Mouse (Mus musculus): ENCODE results near the gene Atp5d.
A peak's percentile ranks its signal among the peaks of the same experiment; 100 is the strongest.

The Atp5d gene

DNA sequence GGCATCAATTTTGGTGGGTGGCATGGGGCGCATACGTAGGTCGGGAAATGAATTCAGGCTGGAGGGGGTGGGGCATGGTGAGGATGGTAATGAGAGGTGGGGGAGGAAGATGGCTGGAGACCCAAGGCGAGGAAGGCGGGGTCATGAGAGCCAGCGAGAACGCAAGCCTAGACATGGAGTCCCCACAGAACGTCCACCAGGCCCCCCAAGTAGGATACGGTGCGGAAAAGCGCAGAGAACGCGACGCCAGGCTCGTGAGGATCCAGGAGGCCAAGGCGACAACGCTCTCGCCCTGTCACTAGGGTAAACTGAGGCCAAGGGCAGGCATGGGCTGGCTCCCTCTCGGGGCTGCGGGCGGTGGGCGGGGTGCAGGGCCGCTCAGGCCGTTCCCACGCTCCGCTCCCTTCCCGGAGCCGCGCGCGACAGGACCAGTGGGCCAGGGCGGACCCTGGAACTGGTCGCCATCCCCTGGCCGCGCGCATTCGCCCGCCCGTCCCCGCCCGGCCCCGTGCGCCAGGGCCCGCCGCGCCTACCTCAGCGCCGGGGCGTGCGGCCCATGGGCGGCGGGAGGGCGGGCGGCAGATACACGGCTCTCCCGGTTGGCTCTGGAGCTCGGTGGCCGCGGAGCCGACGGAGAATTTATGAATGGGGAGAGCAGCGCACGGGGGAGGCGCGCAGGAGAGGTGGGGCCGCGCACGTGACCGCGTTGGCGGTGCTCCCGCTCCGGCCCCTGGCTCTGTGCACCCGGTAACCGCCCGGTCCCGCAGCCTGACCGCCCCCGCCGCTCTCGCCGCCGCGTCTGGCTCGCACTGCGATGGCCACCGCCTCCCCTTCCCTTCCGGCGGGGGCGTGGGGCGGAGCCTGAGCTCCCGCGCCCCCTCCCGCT, at the start of gene Atp5d:
Gene Atp5d, plus strand, starts transcription at position 80 of the 886 bp plus-strand sequence.
- DNase-seq, result peak; percentile 80

DNA sequence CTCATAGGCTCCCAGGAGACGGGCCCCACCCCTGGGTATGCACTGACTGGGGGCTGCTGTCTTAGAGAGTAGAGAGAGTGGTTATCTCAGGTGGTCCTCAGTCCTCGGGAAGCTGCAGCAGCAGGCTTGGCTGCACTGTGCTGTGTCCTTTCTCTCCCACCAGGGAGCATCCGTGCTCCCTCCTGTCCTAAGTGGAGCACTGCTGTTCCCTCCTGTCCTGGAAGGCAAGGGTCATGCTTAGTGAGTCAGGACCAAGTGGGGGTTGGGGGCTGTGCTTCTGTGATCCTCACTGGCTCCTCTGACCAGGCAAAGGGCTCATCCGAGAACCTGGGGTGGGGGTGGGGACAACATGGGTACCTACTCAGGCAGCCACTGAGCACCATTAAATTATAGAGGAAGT, 49.3 kb upstream of the Atp5d start:
- DNase-seq, result no peak

DNA sequence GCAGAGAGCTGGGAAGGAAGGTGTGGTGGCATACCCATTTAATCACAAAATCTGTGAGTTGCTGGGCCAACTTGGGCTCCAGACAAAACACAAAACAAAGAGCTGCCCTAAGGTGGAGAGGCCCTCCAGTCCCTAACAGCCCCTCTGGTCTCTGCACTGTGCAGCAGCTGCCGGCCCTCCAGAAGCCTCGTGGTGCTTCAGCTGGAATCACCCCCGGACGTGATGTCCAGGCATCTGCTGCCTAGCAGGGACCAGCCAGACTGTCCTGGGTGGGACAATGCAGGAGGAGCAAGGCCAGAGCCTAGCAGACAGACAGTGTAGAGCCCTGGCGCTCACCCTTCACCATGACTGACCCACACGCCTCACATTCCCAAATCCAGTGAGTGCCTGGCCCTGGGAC, 46.9 kb upstream of the Atp5d start:
- DNase-seq, result no peak

DNA sequence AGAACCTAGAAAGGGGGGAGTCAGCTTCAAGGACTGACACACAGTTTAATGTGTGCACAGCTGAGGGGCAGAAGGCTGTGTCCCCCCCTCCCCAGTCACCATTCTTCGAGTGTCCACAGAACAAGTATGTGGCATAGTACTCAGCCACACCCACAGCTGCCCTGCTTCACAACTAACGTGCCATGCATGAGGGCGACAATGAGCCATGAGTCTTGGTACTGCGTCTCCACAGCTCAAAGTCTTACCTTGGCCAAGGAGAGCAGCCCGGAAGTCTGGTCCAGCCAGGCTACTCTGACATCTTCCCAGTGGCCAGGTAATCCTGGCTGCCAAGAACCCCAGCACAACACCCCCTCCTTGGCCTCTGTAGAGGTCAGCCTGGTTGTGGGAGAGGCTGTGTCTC, 45.7 kb upstream of the Atp5d start:
- DNase-seq, result no peak

DNA sequence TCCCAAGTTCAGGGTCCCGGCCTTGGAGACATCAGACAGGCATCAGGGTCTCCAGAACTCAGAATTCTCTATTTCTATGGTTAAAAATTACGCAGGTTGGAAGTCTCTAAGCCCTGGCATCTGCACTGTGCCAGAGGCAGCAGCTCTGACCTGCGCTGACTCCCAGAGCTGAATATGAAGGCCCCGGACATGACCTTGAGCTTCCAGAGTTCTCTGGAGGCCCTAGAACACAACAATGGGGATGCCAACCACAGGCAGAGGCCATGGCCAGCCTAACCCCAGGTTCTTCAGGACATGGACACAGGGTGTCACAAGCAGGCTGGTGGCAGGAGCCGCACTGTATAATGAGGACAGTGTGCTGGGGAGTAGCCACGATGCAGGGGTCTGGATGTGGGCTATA, 44.3 kb upstream of the Atp5d start:
- DNase-seq, result no peak

DNA sequence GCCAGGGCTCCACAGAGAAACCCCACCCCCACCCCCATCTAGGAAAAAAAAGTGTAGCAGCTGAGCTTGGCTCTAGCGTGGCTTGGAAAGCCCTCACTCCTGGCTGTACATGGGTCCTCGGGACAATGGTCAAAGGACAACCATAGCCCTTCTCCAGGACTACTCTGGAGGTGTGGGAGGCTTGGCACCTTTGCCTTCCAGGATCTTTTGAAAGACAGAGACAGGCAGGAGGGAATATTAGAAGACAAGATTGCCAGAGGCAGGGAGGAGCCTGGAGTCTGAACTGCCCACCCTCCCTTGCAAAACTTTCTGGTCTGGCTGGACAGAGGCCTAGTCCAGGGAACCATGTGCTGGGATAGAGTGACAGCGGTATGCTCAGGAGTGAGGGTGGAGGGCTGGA, 43.7 kb upstream of the Atp5d start:
- no peak for DNase-seq

DNA sequence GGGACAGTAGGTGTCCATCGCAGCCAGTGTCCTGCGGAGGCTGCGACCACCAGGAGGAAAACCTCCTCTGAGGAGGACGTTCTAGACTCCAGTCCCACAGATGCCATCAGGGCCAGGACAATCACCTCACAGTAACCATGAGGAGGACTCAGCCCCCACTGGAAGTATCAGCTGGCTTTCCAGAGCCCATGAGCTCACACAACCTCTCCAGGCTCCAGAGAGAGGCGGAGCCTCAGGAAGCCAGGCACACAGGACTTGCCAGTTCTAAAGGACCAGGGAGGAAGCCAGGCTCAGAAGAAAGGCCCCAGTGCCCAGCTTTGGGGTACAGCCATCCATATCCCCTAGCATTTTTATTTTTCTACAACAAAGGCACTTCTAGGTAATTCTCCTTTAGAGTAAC, 42.9 kb upstream of the Atp5d start:
- no peak for DNase-seq

DNA sequence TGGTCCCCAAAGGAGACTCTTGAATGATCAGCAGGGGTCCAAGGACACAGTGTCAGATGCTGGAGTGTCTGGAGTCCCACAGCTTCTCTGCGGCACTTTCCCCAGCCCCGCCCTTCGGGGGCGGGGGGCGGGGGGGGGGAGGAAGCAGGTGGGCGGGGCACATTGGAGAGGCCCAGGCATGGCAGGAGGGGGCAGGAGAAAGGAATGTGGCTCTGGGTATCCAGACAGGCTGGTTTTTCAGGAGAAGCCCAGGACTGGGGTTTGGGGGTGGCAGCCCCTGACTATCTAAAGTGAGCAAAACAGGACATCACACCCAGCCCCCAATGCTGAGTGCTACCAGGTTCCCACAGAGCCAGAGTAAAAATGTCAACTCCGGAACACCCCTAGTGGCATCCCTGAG, 41.2 kb upstream of the Atp5d start:
- DNase-seq, result no peak

DNA sequence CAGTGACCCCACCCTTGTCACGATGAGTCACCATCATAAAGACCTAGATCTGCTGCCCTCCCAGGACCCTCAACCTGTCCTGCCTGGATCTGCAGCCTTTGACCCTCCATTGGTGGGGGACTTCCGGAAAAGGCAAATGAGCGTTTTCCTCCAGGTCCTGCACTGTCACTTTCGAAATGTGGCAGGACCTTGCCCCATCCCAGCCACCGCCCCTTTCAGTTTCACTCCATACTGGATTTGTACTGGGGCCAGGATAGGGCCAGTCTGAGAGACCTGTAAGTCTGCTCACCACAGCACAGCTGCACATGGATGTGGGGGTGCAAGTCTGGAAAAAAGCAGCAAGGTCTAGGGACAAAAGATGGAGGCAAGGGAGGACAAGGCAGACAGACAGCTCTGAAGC, 39.8 kb upstream of the Atp5d start:
- no peak for DNase-seq

DNA sequence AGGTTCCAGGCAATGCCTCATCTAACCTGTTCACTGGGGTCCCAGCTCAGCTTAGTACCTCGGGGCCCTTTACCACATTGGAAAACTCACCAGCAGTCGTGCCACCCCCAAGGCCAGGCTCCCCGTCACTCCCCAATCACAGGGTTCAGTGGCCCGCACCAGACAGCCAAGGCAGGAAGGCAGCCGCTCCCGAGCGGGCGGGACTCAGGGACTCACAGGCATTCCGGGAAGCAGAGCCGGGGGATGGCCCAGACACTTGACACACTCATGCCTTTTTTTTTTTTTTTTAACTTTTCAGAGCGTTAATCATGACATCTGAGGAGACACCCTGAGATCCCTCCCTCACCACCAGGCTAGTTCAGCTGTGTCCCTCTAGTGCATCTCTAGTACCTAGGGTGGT, 37.5 kb upstream of the Atp5d start:
- no peak for DNase-seq

DNA sequence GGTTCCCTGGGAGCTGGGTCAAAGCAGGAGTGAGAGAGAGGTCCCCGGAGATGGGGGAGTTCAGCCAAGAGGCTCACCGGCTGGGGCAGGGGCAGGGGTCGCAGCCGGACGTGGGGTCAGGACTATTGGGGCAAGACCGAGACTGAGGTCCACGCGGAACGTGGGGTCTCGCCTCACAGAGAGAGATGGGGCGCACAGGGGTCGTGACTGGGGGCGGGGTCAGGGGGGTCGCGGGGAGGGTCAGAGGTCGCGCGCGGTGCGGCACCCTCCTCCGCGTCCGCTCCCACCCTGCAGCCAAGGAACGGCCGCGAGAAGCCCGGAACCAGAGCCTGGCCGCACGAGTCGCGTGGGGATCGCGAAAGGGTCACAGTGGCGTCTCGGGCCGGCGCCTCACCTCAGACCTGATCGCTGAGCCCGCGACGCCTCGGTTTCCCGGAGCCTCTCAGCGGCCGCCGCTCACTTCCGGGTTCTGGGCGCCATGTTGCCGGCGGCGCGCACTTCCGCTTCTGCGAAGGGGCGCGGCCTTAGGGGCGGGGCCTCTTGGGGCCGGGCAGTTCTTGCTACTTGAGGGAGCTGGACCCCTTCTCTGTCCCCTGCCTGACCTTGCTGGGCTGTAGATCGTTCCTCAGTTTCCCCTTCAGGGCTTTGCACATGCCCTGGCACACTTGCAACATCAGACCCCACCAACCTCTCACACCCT, 36.1 kb upstream of the Atp5d start:
- peak; percentile 80 for DNase-seq

DNA sequence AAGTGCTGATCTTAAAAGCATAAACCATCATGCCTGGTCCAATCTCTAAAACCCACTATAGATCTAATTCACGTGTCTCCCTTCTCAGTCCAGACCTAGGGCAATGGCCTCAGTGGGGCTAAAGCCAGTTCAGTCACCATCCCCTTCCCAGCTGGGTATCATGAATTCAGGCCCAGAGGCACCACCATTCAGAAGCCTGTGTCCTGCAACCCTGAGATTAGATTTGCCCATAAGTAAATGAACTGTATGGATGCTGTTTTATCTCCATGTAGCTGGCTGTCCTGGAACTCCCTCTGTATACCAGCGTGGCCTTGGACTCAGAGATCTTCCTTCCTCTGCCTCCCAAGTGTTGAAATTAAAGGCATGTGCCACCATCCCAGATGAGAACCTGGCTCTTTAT, 35.4 kb upstream of the Atp5d start:
- no peak for DNase-seq

DNA sequence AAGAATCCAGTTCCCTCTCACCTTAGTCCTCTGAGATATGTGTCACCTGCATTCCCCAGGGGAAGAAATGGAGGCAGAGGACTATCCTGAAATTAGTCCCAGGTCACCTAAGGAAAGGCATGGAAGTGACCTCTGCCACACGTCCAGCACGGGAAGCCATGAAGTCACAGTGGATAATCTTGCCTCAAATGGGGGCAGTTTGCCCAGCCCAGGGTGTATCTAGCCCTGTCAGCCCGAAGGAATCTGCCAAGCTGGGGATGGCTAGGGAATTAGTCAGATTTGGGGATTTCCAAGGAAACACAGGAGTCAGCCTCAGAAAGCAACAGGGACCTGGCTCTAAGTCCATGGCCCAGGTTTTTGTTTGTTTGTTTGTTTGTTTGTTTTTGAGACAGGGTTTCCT, 34.3 kb upstream of the Atp5d start:
- DNase-seq, result no peak

DNA sequence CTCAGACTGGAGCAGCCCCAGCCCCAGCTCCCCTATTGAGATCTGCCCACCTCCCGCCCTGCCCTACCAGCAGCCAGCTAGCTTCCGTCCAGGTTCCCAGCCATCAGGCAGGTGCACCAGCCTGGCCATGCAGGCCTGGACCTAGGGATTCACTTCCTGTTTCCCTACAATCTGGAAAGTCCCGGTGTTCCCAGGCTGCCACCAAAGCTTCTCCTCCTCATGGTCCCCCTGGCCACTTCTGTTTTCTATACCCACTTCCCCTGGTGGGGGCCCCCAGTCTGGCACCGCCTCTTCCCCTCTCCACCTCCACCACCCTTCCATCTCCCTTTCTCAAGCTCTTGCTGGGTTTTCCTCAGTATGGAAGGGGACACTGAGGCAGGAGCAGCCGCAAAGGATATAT, 33.0 kb upstream of the Atp5d start, which contains the start of gene Sbno2:
Gene Sbno2, minus strand, starts transcription at position 112 of the 400 bp plus-strand sequence.
- no peak for DNase-seq

DNA sequence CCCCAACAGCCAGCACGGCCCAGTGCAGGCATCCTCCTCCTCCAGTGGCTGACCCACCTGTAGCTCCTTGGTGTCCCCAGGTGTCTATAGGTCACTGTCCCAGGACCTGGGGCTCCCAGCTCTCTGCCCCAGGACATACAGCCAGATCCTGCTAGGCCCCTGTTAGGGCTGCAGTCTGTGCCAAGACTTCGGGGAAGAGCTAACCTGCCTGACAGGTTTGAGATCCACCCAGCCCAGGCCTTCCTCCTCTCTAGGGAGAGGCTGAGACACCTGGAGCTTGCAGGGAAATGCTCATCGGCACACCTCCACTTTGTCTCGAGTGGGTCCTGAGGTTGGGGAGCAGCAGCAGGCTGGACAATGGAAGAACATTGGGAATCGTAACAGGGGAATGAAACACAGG, 32.5 kb upstream of the Atp5d start:
- no peak for DNase-seq

DNA sequence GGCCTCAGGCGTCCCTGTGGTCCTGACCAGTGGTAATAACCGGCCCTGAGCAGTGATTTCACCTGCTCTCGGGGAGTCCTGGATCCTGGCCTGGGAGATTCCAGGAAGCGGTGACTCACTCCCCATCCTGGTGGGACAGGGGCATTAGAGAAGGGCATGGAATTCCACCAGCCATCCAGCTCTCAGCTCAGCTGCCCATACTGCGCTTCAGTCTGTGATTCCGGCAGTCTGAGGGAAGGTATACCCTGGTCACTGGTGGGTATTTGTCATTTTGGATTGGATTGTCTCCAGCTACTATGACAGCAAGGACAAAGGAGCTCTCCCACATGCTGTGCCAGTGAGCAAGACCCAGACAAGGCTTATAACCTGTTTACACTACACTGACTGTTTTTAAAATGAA, 30.8 kb upstream of the Atp5d start:
- no peak for DNase-seq

DNA sequence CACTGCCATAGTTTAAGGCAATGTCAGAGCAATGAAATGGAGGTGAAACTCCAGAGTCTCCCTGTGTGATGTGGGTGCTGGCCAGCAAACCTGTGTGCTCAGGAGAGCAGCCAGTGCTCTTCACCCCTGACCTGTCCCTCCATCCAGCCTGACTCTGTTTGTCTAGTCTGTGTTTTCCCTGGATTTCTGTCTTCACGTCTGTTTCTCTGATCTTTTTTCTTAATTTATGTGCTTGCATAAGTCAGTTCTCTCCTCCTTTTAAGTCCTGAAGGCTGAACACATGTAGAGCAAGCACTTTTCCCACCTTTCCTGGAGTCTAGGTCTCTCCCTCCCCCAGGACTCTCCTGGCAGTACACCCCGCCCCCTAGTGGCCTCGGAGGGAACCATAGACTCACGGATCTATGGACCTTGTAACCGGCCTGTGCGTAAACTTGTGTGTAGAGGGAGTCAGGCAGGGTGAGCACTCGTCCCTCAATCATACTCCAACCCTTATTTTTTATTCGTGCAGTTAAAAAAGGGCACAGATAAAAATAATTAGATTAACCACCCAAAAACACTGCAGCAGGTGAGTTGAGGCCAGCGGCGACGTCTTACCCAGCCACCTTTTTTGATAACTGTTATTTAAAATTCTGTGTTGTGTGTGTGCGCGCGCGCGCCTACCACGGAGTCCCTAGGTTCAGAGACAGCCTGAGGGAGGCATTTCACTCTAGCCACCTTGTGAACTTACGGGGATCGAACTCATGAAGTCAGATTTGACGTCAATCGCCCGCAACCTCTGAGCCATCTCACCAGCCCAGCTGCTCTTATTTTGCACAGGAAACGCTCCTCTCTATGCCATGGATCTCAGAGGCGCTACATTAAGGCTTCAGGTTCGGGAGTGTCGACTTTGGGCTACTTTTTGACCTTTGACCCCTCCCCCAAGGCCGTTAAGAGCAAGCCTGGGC, 23.8 kb upstream of the Atp5d start:
- DNase-seq, result peak; percentile 90

DNA sequence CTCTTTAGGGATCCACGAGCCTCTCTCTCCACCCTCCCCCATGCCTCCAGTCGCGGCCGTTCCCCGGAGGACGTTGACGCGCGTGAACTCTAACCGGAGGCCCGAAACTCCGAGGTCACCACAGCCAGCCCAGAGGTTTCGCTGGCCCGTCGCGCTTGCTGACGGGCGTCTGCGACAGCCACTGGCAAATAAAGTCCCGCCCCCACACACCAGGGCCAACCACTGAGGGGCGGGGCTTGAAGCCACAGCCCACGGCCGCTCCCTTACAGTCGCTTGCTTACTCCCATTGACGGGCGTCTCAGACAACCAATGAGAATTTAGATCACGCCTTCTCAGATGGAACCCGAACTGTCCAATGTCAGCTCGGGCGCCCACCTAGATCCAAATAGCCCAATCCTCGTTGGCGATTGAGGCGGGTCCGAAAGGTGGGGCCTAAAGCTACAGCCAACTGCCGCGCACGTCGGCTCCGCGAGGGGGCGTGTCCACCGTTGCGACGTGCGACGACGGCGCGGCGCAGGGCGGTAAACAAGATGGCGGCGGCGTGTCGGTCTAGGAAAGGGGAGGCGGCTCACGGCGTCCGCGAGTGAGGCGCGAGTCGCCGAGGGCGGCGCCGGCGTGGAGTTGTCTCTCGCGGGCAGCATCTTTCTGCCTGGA, 23.0 kb upstream of the Atp5d start, which contains the start of gene Stk11:
Gene Stk11, plus strand, starts transcription at position 514 of the 654 bp plus-strand sequence.
- DNase-seq, result peak; percentile 100

DNA sequence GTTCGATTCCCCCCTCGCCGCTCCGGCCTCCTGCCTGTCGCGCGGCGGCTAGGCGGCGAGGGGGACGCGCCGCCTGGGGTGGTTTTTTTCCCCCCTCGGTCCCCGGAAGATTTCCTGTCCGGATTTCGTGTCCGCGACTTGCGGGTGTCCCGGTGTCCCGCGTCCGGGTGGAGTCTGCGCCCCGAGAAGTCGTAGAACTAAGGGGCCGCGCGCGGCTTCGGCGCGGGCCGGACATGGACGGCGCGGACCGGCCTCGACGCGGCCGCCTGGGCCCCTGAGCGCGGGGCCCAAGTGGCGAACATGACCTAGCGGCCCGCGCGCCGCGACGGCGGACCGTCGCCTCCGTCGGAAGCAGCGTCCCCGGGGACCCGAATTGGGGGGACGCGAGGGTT, 22.5 kb upstream of the Atp5d start:
- no peak for DNase-seq

DNA sequence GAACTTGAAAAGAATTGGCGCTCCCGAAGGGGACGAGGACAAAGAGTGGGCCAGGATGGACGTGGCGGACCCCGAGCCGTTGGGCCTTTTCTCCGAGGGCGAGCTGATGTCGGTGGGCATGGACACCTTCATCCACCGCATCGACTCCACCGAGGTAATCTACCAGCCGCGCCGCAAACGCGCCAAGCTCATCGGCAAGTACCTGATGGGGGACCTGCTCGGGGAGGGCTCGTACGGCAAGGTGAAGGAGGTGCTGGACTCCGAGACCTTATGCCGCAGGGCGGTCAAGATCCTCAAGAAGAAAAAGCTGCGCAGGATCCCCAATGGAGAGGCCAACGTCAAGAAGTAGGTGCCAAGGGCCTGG, 21.9 kb upstream of the Atp5d start:
- no peak for DNase-seq

DNA sequence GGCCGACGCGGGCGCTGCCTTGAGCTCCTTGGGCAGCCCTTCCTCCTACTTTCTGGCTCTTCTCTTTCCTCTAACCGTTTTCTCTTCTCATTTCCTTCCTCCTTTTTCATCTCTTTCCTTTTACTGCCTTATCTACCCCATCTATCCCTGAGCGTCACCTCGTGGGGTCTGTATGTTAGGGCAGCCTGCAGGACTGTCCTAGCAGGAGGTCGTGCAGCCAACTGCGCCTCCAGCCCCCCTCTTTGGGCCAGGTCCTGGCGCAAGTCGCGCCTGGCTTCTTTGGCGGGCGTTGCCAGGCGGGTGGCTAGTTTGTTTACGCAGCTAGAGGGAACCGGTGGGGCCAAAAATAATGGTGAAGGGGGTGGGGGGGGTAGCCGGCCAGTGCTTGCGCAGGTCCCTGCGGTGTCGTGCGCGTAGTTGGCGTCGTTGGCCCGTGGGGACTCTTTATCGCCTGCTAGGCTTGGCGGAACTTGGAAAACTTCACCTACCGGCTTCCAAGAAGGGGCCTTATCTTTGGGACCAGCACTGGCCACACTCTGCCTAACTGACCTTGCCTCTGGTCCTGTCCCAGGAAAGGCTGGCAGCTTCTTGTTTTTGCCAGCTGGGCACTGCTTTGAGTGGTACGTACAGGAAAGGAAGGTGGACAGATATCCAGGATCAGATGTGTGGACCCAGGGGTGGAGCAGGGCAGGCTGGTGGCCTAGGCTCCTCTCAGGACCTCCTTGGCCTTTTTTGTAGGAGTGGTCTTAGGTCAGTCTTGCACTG, 21.3 kb upstream of the Atp5d start:
- DNase-seq, result no peak

DNA sequence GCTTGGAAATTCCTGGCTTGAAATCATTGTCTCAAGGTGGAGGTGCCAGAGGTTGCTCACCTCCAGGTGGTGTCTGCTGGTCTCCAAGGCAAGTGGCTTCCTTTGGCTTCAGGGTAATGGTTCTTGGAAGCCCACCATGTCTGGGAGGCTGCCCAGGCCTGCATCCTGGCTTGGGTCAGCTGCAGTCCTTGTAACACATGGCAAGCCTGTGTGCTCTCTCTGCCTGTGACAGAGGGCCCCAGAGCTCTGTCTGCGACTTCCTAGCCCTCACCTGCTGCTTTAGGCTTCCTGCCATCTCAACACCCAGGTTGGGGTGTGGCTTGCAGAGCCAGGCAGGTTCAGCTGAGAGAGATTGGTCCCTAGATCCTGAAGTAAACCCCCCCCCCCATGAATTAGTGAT, 20.7 kb upstream of the Atp5d start:
- DNase-seq, result no peak
